Mouse (Mus musculus): ENCODE results near the gene Ptpa. TPM values are rescaled to one million over a fixed set of nuclear protein-coding genes. Genes with fewer than 3 reads are reported as not detected.

Ptpa gene
- total and polyA plus RNA-seq, 2 experiments from 2014 or later = 92.4 to 109 TPM

- no peak for DNase-seq (ENCODE audit: low spot score)
- Histone ChIP-seq H3K27me3 (ENCODE audit: control insufficient read depth, insufficient read depth, low read length) (no peaks in the 10 kb centered on the region), H3K27ac (ENCODE audit: low read depth) (no peak overlapping the region), H3K4me3 (ENCODE audit: low read depth, low read length) (no peak overlapping the region), H3K36me3 (replicated peaks; ENCODE audit: control insufficient read depth, insufficient read depth, low read length) (peaks cover 36% of the 10 kb centered on the region), H3K4me2 (ENCODE audit: low read depth, low read length) (no peak overlapping the region), H3K9me3 (replicated peaks; ENCODE audit: control insufficient read depth, low read length) (no peaks in the 10 kb centered on the region), H3K4me1 (ENCODE audit: control insufficient read depth, insufficient read depth) (peaks cover 14% of the 10 kb centered on the region), H3K9ac (replicated peaks; ENCODE audit: low read depth, low read length) (no peak overlapping the region)
- WGBS = 82% methylated on average over 7 of the region's 7 CpGs
- TF ChIP-seq EP300 (IDR thresholded peaks at IDR 0.05; ENCODE audit: low read depth) = no peak
- no peak for TF ChIP-seq CTCF (IDR thresholded peaks at IDR 0.05; ENCODE audit: low read depth)
- ATAC-seq (ENCODE audit: insufficient read depth, low read depth) = no peak
Measured at GRCm38 (mm10) chr2:30395757-30396156, 20.1 kb upstream of the Ptpa start.

- DNase-seq (ENCODE audit: low spot score) = no peak
- H3K4me1 ChIP-seq (ENCODE audit: control insufficient read depth, insufficient read depth) = peaks cover 14% of the 10 kb centered on the region
- WGBS = 87% methylated on average over 7 of the region's 7 CpGs
- H3K27me3 ChIP-seq (ENCODE audit: control insufficient read depth, insufficient read depth, low read length) = no peaks in the 10 kb centered on the region
- no peak overlapping the region for H3K4me3 ChIP-seq (ENCODE audit: low read depth, low read length)
- H3K9me3 ChIP-seq (replicated peaks; ENCODE audit: control insufficient read depth, low read length) = no peaks in the 10 kb centered on the region
- TF ChIP-seq EP300 (IDR thresholded peaks at IDR 0.05; ENCODE audit: low read depth) (no peak), CTCF (IDR thresholded peaks at IDR 0.05; ENCODE audit: low read depth) (no peak)
- H3K36me3 ChIP-seq (replicated peaks; ENCODE audit: control insufficient read depth, insufficient read depth, low read length) = peaks cover 41% of the 10 kb centered on the region
- no peak overlapping the region for H3K27ac ChIP-seq (ENCODE audit: low read depth)
- H3K9ac ChIP-seq (replicated peaks; ENCODE audit: low read depth, low read length) = no peak overlapping the region
- ATAC-seq (ENCODE audit: insufficient read depth, low read depth) = no peak
- no peak overlapping the region for H3K4me2 ChIP-seq (ENCODE audit: low read depth, low read length)
Measured at GRCm38 (mm10) chr2:30396246-30396645, 19.6 kb upstream of the Ptpa start.

DNA sequence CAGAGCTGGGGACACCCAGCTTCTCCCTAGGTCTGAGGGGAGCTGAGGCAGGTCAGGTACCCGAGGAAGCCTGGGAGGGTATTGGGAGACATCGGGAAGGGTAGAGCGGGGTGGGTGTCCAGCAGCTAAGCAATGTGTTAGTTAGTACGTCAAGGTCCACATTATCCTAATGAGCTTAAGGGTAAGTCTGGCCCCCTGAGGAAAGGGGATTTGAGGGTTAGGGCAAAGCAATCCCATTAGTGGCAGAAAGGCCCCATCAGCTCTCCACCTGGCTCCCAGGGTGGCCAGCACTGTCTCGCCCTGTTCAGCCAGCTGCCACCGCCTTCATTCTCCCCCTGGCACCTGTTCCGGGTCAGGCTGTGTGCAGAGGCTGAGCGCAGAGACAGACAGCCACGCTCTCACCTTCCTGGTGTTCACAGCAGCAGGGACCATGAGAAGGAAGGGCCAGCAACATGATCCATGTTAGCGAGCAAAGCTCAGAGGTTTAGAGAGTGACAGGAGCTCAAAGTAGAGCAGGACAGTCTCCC is 17.8 kb upstream of the Ptpa start:
- Histone ChIP-seq H3K9ac (replicated peaks; ENCODE audit: low read depth, low read length) (no peak overlapping the region), H3K27me3 (ENCODE audit: control insufficient read depth, insufficient read depth, low read length) (no peaks in the 10 kb centered on the region), H3K36me3 (replicated peaks; ENCODE audit: control insufficient read depth, insufficient read depth, low read length) (peaks cover 59% of the 10 kb centered on the region), H3K4me1 (ENCODE audit: control insufficient read depth, insufficient read depth) (peaks cover 14% of the 10 kb centered on the region), H3K4me2 (ENCODE audit: low read depth, low read length) (no peak overlapping the region), H3K27ac (ENCODE audit: low read depth) (no peak overlapping the region), H3K9me3 (replicated peaks; ENCODE audit: control insufficient read depth, low read length) (no peaks in the 10 kb centered on the region), H3K4me3 (ENCODE audit: low read depth, low read length) (no peak overlapping the region)
- no peak for TF ChIP-seq EP300 (IDR thresholded peaks at IDR 0.05; ENCODE audit: low read depth)
- TF ChIP-seq CTCF (IDR thresholded peaks at IDR 0.05; ENCODE audit: low read depth) = no peak
- ATAC-seq (ENCODE audit: insufficient read depth, low read depth) (no peak), DNase-seq (ENCODE audit: low spot score) (no peak)
- 91% methylated on average over 10 of the region's 10 CpGs for WGBS

GRCm38 (mm10) chr2:30399191-30400171 is 16.4 kb upstream of the Ptpa start:
- TF ChIP-seq EP300 (IDR thresholded peaks at IDR 0.05; ENCODE audit: low read depth) (no peak), CTCF (IDR thresholded peaks at IDR 0.05; ENCODE audit: low read depth) (no peak)
- no peak overlapping the region for H3K9ac ChIP-seq (replicated peaks; ENCODE audit: low read depth, low read length)
- no peak overlapping the region for H3K4me2 ChIP-seq (ENCODE audit: low read depth, low read length)
- no peak overlapping the region for H3K4me3 ChIP-seq (ENCODE audit: low read depth, low read length)
- no peaks in the 10 kb centered on the region for H3K27me3 ChIP-seq (ENCODE audit: control insufficient read depth, insufficient read depth, low read length)
- H3K36me3 ChIP-seq (replicated peaks; ENCODE audit: control insufficient read depth, insufficient read depth, low read length) = peaks cover 73% of the 10 kb centered on the region
- H3K9me3 ChIP-seq (replicated peaks; ENCODE audit: control insufficient read depth, low read length) = no peaks in the 10 kb centered on the region
- 44% methylated on average over 20 of the region's 20 CpGs for WGBS
- H3K4me1 ChIP-seq (ENCODE audit: control insufficient read depth, insufficient read depth) = 0 out of 2 replicates have a peak, but pooled peaks cover 5% of the 10 kb centered on the region
- peak overlapping the region; percentile 39 for H3K27ac ChIP-seq (ENCODE audit: low read depth)
- ATAC-seq (ENCODE audit: insufficient read depth, low read depth) (peak; percentile 56), DNase-seq (ENCODE audit: low spot score) (no peak)

DNA sequence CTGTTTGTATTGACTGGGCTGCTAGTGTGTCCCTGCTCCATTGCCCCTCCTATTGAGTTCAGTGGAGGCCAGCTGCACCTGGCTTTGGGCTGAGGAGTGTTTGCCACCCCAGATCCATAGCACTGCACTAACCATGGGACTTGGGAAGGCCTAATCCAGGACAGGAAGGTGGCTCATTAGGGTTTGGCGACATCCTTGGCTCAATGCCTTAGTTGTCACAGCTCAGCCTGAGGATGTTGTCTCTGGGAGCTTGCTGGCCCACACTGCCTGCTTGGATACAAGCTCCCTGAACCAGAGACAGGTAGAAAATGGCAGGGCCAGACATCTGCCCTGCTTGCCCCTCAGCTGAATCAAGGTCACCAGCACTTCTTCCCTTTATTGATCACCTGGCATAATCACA is 14.3 kb upstream of the Ptpa start:
- no peak overlapping the region for H3K4me3 ChIP-seq (ENCODE audit: low read depth, low read length)
- H3K36me3 ChIP-seq (replicated peaks; ENCODE audit: control insufficient read depth, insufficient read depth, low read length) = peaks cover 83% of the 10 kb centered on the region
- no peak overlapping the region for H3K27ac ChIP-seq (ENCODE audit: low read depth)
- 0 out of 2 replicates have a peak overlapping the region, but pooled peaks have one; percentile 9 for H3K9ac ChIP-seq (replicated peaks; ENCODE audit: low read depth, low read length)
- H3K4me1 ChIP-seq (ENCODE audit: control insufficient read depth, insufficient read depth) = 0 out of 2 replicates have a peak, but pooled peaks cover 5% of the 10 kb centered on the region
- DNase-seq (ENCODE audit: low spot score) = no peak
- no peak overlapping the region for H3K4me2 ChIP-seq (ENCODE audit: low read depth, low read length)
- 33% methylated on average over 1 of the region's 1 CpGs for WGBS
- TF ChIP-seq CTCF (IDR thresholded peaks at IDR 0.05; ENCODE audit: low read depth) = no peak
- no peak for TF ChIP-seq EP300 (IDR thresholded peaks at IDR 0.05; ENCODE audit: low read depth)
- ATAC-seq (ENCODE audit: insufficient read depth, low read depth) = no peak
- no peaks in the 10 kb centered on the region for H3K9me3 ChIP-seq (replicated peaks; ENCODE audit: control insufficient read depth, low read length)
- no peaks in the 10 kb centered on the region for H3K27me3 ChIP-seq (ENCODE audit: control insufficient read depth, insufficient read depth, low read length)

Measured in heart, postnatal 0 days (tissue).